Mouse (Mus musculus) CH12F3 (cell line): ENCODE results near the gene Trp73.

Source experiments
- in situ Hi-C: fragments of 300-500 bp; cut with MboI; formaldehyde crosslinking; loops from 2 replicates; pipeline ENCODE4 v1.14.3; 2020; ENCODE audit warnings: low sequenced_read_pairs

Gene Trp73

GRCm38 (mm10) chr4:154146342-154146741 is 6.3 kb upstream of the Trp73 start:
- in situ Hi-C loops, result no loop called here

GRCm38 (mm10) chr4:154144712-154145111 is 4.7 kb upstream of the Trp73 start:
- in situ Hi-C loops, result no loop called here

GRCm38 (mm10) chr4:154142211-154143040 is 2.4 kb upstream of the Trp73 start, which contains the start of gene Wrap73:
Gene Wrap73 (plus strand): TSS chr4:154142372.
- in situ Hi-C loops, result no loop called here

GRCm38 (mm10) chr4:154141009-154141867 is 1.2 kb upstream of the Trp73 start:
- in situ Hi-C loops, result no loop called here

GRCm38 (mm10) chr4:154140213-154141008 is 403 bp upstream of the Trp73 start:
- in situ Hi-C loops, result no loop called here

- in situ Hi-C loops, result no loop called here
Measured at GRCm38 (mm10) chr4:154139671-154140181, 282 bp downstream of the Trp73 start.

- in situ Hi-C loops, result no loop called here
Measured at GRCm38 (mm10) chr4:154137139-154137538, 2.9 kb downstream of the Trp73 start.

- in situ Hi-C loops, result no loop called here
Measured at GRCm38 (mm10) chr4:154134803-154135202, 5.2 kb downstream of the Trp73 start.

- in situ Hi-C loops, result no loop called here
Measured at GRCm38 (mm10) chr4:154131894-154132293, 8.1 kb downstream of the Trp73 start.

- in situ Hi-C loops, result no loop called here
Measured at GRCm38 (mm10) chr4:154129950-154130349, 10.1 kb downstream of the Trp73 start.

- in situ Hi-C loops, result no loop called here
Measured at GRCm38 (mm10) chr4:154127273-154127672, 12.7 kb downstream of the Trp73 start.

GRCm38 (mm10) chr4:154125202-154125601 is 14.8 kb downstream of the Trp73 start:
- in situ Hi-C loops, result no loop called here

GRCm38 (mm10) chr4:154123553-154123952 is 16.5 kb downstream of the Trp73 start:
- in situ Hi-C loops, result no loop called here

GRCm38 (mm10) chr4:154122374-154122773 is 17.6 kb downstream of the Trp73 start:
- in situ Hi-C loops, result no loop called here

- in situ Hi-C loops, result no loop called here
Measured at GRCm38 (mm10) chr4:154121800-154122199, 18.2 kb downstream of the Trp73 start.

- in situ Hi-C loops, result no loop called here
Measured at GRCm38 (mm10) chr4:154119208-154119607, 20.8 kb downstream of the Trp73 start.

- in situ Hi-C loops, result no loop called here
Measured at GRCm38 (mm10) chr4:154118782-154119181, 21.2 kb downstream of the Trp73 start.

- in situ Hi-C loops, result no loop called here
Measured at GRCm38 (mm10) chr4:154116421-154116820, 23.6 kb downstream of the Trp73 start.

GRCm38 (mm10) chr4:154109850-154110243 is 30.2 kb downstream of the Trp73 start:
- in situ Hi-C loops, result no loop called here

- in situ Hi-C loops, result no loop called here
Measured at GRCm38 (mm10) chr4:154109216-154109849, 30.7 kb downstream of the Trp73 start.
